Mouse (Mus musculus) CD8-positive naive resting alpha-beta T cell, adult 57 days (primary cell): Measurements from ENCODE around the gene Mars2. TPM values are rescaled to one million over a fixed set of nuclear protein-coding genes. Genes with fewer than 3 reads are reported as not detected.

ENCODE experiments used
- total RNA-seq: library from RNA; stranded (reverse); gene quantifications from one replicate; pipeline ENCODE4 v1.2.4, GENCODE M21; 2023

Gene Mars2
- total RNA-seq, result 7.7 TPM

GRCm38 (mm10) chr1:55236890-55237642 lies at the start of gene Mars2:
Mars2 (plus strand) TSS chr1:55237177.

DNA sequence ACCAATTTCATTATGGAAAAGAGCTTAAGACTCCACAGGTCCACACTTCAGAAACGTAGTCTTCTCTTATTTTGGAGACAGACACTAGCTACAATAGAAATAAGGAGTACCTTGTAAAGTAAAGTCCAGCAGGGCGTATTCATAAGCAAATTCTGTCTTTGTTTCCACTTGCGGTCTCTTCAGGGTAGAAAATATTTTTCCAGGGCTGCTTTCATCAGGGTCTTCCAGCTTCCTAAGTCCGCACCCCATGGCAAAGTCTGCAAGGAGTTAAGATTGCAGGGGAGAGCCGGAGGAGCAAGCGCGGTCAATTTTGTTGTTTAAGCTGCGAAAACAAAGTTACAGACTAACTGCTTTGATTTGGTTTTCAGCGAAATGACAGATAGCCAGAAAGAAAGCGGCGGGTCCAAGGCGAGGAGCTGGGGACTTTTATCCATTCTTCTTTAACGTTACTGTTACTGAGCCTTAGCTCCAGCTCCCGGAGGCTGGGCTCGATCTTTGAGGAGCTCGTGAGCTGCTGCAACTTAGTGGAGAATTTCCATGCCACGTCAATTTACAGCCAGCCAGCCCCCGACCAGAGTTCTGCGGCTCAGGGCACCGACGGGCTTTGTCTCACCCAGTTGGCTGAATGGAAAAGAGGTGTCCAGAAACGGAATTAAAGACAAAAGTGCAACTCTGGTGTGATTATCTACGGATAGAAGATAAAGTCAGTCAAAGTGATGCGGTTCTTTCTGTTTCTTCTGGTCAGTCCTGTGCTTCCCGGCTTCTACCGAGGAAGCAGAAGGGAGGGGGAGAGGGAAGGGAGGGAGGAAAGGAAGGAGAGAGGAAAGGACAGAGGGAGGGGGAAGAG lies 10.7 kb upstream of the Mars2 start, which contains the start of gene Rftn2:
Gene Rftn2 (minus strand): TSS at position 772 of the 847 bp plus-strand sequence.

Other genes starting within 250 kb of the Mars2 start
- 500 TPM for gene Sf3b1, start 209.7 kb upstream of the Mars2 start, total RNA-seq
- 86.7 TPM for gene Coq10b, start 184.4 kb upstream of the Mars2 start, total RNA-seq
- gene Hspe1, start 149.0 kb upstream of the Mars2 start, total RNA-seq, result 180 TPM
- 117 TPM for gene Hspd1, start 148.9 kb upstream of the Mars2 start, total RNA-seq
- gene Mob4, start 105.9 kb upstream of the Mars2 start, total RNA-seq, result 78.5 TPM
- gene Rftn2, start 10.4 kb upstream of the Mars2 start, total RNA-seq, result 2.6 TPM
- gene Boll, start 126.3 kb downstream of the Mars2 start, total RNA-seq, result 14.9 TPM
- gene Plcl1, start 168.7 kb downstream of the Mars2 start, total RNA-seq, result 1.5 TPM